Mouse (Mus musculus) limb, embryonic 11.5 days (tissue): ENCODE data around the gene Fgf7. TPM values are rescaled to one million over a fixed set of nuclear protein-coding genes. Genes with fewer than 3 reads are reported as not detected.

Experiments
- polyA plus RNA-seq: library from polyadenylated mRNA; unstranded; fragments of >200 nt; fragmentation: Nextera tagmentation; extraction: Ambion mirVana; gene quantifications from 2 replicates; pipeline ENCODE4 v1.2.1, GENCODE M21; 2014

The Fgf7 gene
- polyA plus RNA-seq, 1 experiment from 2014 or later, result 1.8 TPM

Other genes with a start within 250 kb of the Fgf7 start
- 35.4 and 38.7 TPM in 2 replicates for gene Galk2, start 175.5 kb upstream of the Fgf7 start, polyA plus RNA-seq
- gene Cops2, start 175.5 kb upstream of the Fgf7 start, polyA plus RNA-seq, result 106 and 111 TPM in 2 replicates
- not detected in 2 replicates for gene Fam227b, start 117.3 kb downstream of the Fgf7 start, polyA plus RNA-seq
- 28.3 and 29.5 TPM in 2 replicates for gene Dtwd1, start 117.5 kb downstream of the Fgf7 start, polyA plus RNA-seq
- gene Gm17555, start 180.4 kb downstream of the Fgf7 start, polyA plus RNA-seq, result not detected in 2 replicates